Mouse (Mus musculus) right cerebral cortex, adult 18-20 months (tissue): ENCODE results near the gene Entpd7.

ENCODE experiments used
- DNase-seq: peaks from one replicate; pipeline ENCODE4 v3.0.0; 2022; ENCODE audit warnings: mixed read lengths

Entpd7 gene

GRCm38 (mm10) chr19:43689419-43690246, at the start of gene Entpd7:
Entpd7 (plus strand) TSS chr19:43689672.
- peak; percentile 98 for DNase-seq

GRCm38 (mm10) chr19:43641833-43642232, 47.6 kb upstream of the Entpd7 start:
- no peak for DNase-seq

GRCm38 (mm10) chr19:43642843-43643242, 46.6 kb upstream of the Entpd7 start:
- DNase-seq, result no peak

- DNase-seq, result no peak
These were observed 44.0 kb upstream of the Entpd7 start for GRCm38 (mm10) chr19:43645508-43645907.

GRCm38 (mm10) chr19:43646852-43647251, 42.6 kb upstream of the Entpd7 start:
- no peak for DNase-seq

- DNase-seq, result no peak
These were observed 42.2 kb upstream of the Entpd7 start for GRCm38 (mm10) chr19:43647261-43647660.

GRCm38 (mm10) chr19:43648343-43648742, 41.1 kb upstream of the Entpd7 start:
- DNase-seq, result no peak

GRCm38 (mm10) chr19:43651241-43651785, 38.2 kb upstream of the Entpd7 start:
- DNase-seq, result no peak

- DNase-seq, result peak; percentile 67
These were observed 33.6 kb upstream of the Entpd7 start for GRCm38 (mm10) chr19:43655735-43656492.

GRCm38 (mm10) chr19:43659632-43660031, 29.8 kb upstream of the Entpd7 start:
- DNase-seq, result no peak

GRCm38 (mm10) chr19:43660774-43661173, 28.7 kb upstream of the Entpd7 start:
- DNase-seq, result no peak

GRCm38 (mm10) chr19:43662176-43662967, 27.1 kb upstream of the Entpd7 start:
- no peak for DNase-seq

GRCm38 (mm10) chr19:43663471-43663870, 26.0 kb upstream of the Entpd7 start:
- DNase-seq, result no peak

GRCm38 (mm10) chr19:43665441-43666048, 23.9 kb upstream of the Entpd7 start:
- peak; percentile 46 for DNase-seq

- peak; percentile 23 for DNase-seq
These were observed 22.6 kb upstream of the Entpd7 start for GRCm38 (mm10) chr19:43666661-43667429.

- no peak for DNase-seq
These were observed 22.1 kb upstream of the Entpd7 start for GRCm38 (mm10) chr19:43667430-43667809.

- DNase-seq, result no peak
These were observed 20.2 kb upstream of the Entpd7 start for GRCm38 (mm10) chr19:43669136-43669759.

- DNase-seq, result no peak
These were observed 18.4 kb upstream of the Entpd7 start for GRCm38 (mm10) chr19:43671054-43671453.

- DNase-seq, result no peak
These were observed 15.8 kb upstream of the Entpd7 start for GRCm38 (mm10) chr19:43673513-43674315.

- no peak for DNase-seq
These were observed 15.2 kb upstream of the Entpd7 start for GRCm38 (mm10) chr19:43674316-43674689.
